Mouse (Mus musculus) CH12.LX (cell line): ENCODE measurements around the gene Lrrc57.
"Not testable (repeated sequence)": the region's sequence is repeated elsewhere in the genome, so short reads cannot be mapped to it uniquely, and the experiment has no call there.

Source experiments
- CTCF ChIP-seq, 2 experiments: IDR thresholded peaks in 1 of 2; conservative IDR thresholded peaks in 1 of 2; 2 replicates each; pipeline ENCODE4 v1.5.1; 2011 to 2012; ENCODE audit warnings: low read depth in 2 of 2, low read length in 2 of 2, improper control_type of control experiment in 1 of 2, inconsistent platforms in 1 of 2, mild to moderate bottlenecking in 1 of 2, moderate library complexity in 1 of 2
- HCFC1 ChIP-seq: IDR thresholded peaks from 2 replicates; pipeline ENCODE4 v1.6.1; 2012; ENCODE audit warnings: low read depth, mild to moderate bottlenecking, inconsistent platforms, low read length, improper control_type of control experiment
- IRF4 ChIP-seq: IDR thresholded peaks from 2 replicates; pipeline ENCODE4 v1.6.1; 2014; ENCODE audit warnings: low read depth, mild to moderate bottlenecking, inconsistent platforms, low read length, improper control_type of control experiment
- JUND ChIP-seq: conservative IDR thresholded peaks from 2 replicates; pipeline ENCODE4 v1.6.1; 2011; ENCODE audit warnings: low read depth, low read length, improper control_type of control experiment
- KAT2A ChIP-seq: IDR thresholded peaks from 2 replicates; pipeline ENCODE4 v1.6.1; 2012; ENCODE audit warnings: low read length, improper control_type of control experiment, inconsistent platforms; ENCODE audit not compliant: insufficient replicate concordance
- MAX ChIP-seq: IDR thresholded peaks from 2 replicates; pipeline ENCODE4 v1.6.1; 2011; ENCODE audit warnings: low read length, improper control_type of control experiment
- MAZ ChIP-seq: IDR thresholded peaks from 2 replicates; pipeline ENCODE4 v1.6.1; 2012; ENCODE audit warnings: low read depth, mild to moderate bottlenecking, inconsistent platforms, low read length, improper control_type of control experiment, moderate library complexity
- NRF1 ChIP-seq: IDR thresholded peaks from 2 replicates; pipeline ENCODE4 v1.6.1; 2014; ENCODE audit warnings: low read depth, mild to moderate bottlenecking, inconsistent platforms, low read length, improper control_type of control experiment, moderate library complexity
- PAX5 ChIP-seq: IDR thresholded peaks from 2 replicates; pipeline ENCODE4 v1.6.1; 2012; ENCODE audit warnings: low read length, inconsistent platforms, mixed read lengths
- POLR2A ChIP-seq: IDR thresholded peaks from 2 replicates; pipeline ENCODE4 v1.6.1; 2011; ENCODE audit warnings: low read depth, mild to moderate bottlenecking, improper control_type of control experiment, low read length
- SIN3A ChIP-seq: IDR thresholded peaks from 2 replicates; pipeline ENCODE4 v1.6.1; 2012; ENCODE audit warnings: low read length, improper control_type of control experiment, inconsistent platforms
- TBP ChIP-seq: conservative IDR thresholded peaks from 2 replicates; pipeline ENCODE4 v1.6.1; 2011; ENCODE audit warnings: low read depth, low read length, improper control_type of control experiment
- USF1 ChIP-seq: IDR thresholded peaks from 2 replicates; pipeline ENCODE4 v1.6.1; 2014; ENCODE audit warnings: low read depth, mild to moderate bottlenecking, inconsistent platforms, low read length, improper control_type of control experiment
- USF2 ChIP-seq: conservative IDR thresholded peaks from 2 replicates; pipeline ENCODE4 v1.6.1; 2011; ENCODE audit warnings: low read depth, low read length, improper control_type of control experiment

- not testable (repeated sequence) for TF ChIP-seq PAX5; POLR2A; CTCF (conservative IDR thresholded peaks at IDR 0.05 in 1 of 2, IDR thresholded peaks at IDR 0.05 in 1 of 2; ENCODE audit: low read depth in 2 of 2, low read length in 2 of 2); JUND; NRF1; USF2; MAX; MAZ; USF1; TBP; HCFC1; SIN3A; KAT2A; IRF4
These were observed 44.7 kb downstream of the Lrrc57 start for GRCm38 (mm10) chr2:120564548-120565188.
